Mouse (Mus musculus) intestine, embryonic 16.5 days (tissue): Measurements from ENCODE around the gene Cdc42se2. TPM values are rescaled to one million over a fixed set of nuclear protein-coding genes. Genes with fewer than 3 reads are reported as not detected.

ENCODE experiments used
- ATAC-seq: fragments of 200-750 bp; cut with Nextera tagmentation; 2 replicates; pipeline ENCODE4 v1.8.0; 2017; ENCODE audit warnings: moderate TSS enrichment, moderate library complexity
- H3K27ac ChIP-seq: fragments of 300-500 bp; sonication (generic); 2 replicates; pipeline ENCODE4 v1.5.1; 2014; ENCODE audit warnings: mild to moderate bottlenecking, low read length
- H3K27me3 ChIP-seq: fragments of 300-500 bp; sonication (generic); replicated peaks from 2 replicates; pipeline ENCODE4 v1.6.1; 2014; ENCODE audit warnings: low read length, control low read depth, mixed read lengths; ENCODE audit not compliant: control insufficient read depth, insufficient read depth
- H3K36me3 ChIP-seq: fragments of 300-500 bp; sonication (generic); 2 replicates; pipeline ENCODE4 v1.6.1; 2014; ENCODE audit warnings: low read length, control low read depth; ENCODE audit not compliant: control insufficient read depth, insufficient read depth
- H3K4me1 ChIP-seq: fragments of 300-500 bp; sonication (generic); 2 replicates; pipeline ENCODE4 v1.6.1; 2014; ENCODE audit warnings: low read length, control low read depth, mixed read lengths; ENCODE audit not compliant: control insufficient read depth, insufficient read depth
- H3K4me2 ChIP-seq: fragments of 300-500 bp; sonication (generic); 2 replicates; pipeline ENCODE4 v1.6.1; 2014; ENCODE audit warnings: low read depth, low read length, control low read depth
- H3K4me3 ChIP-seq: fragments of 300-500 bp; sonication (generic); 2 replicates; pipeline ENCODE4 v1.5.1; 2014; ENCODE audit warnings: mild to moderate bottlenecking, low read length
- H3K9ac ChIP-seq: fragments of 300-500 bp; sonication (generic); 2 replicates; pipeline ENCODE4 v1.6.1; 2014; ENCODE audit warnings: low read depth, low read length
- H3K9me3 ChIP-seq: fragments of 300-500 bp; sonication (generic); 2 replicates; pipeline ENCODE4 v1.6.1; 2016; ENCODE audit warnings: low read length, control low read depth; ENCODE audit not compliant: control insufficient read depth
- whole genome bisulfite sequencing: fragments of 180-500 bp; shearing (Covaris S2); extraction: QIAGEN DNeasy Blood & Tissue Kit; methylation state at CpG from one replicate; pipeline ENCODE4 v1.1.7; 2014; 5-methylcytosine and 5-hydroxymethylcytosine counted together
- polyA plus RNA-seq: library from polyadenylated mRNA; unstranded; fragments of >200 nt; fragmentation: Nextera tagmentation; extraction: Ambion mirVana; gene quantifications from 2 replicates; pipeline ENCODE4 v1.2.1, GENCODE M21; 2015

Cdc42se2 gene
- polyA plus RNA-seq, 1 experiment from 2014 or later: 70.0 TPM

DNA sequence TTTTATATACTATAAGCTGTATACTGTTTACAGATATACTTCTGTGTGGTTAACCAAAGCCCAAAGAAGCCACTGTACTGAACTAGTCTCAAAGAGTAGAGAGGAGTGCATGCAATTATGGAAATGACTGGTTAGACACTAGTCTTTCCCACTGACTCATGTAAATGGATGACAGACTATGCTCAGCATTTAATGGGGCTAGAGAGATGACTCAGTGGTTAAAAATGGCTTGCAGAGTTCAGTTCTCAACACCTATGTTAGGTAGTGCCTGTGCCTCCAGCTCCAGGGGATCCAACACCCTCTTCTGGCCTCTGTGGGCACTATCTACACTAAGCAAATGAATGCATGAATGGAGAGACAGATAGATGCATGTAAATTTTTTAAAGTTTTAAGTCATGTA lies 38.6 kb downstream of the Cdc42se2 start:
- Histone ChIP-seq H3K27me3 (no peaks in the 10 kb centered on the region), H3K4me3 (no peak overlapping the region), H3K9me3 (no peaks in the 10 kb centered on the region), H3K4me1 (no peaks in the 10 kb centered on the region), H3K27ac (no peak overlapping the region), H3K4me2 (no peak overlapping the region), H3K9ac (no peak overlapping the region), H3K36me3 (0 out of 2 replicates have a peak, but pooled peaks cover 4% of the 10 kb centered on the region)
- no peak for ATAC-seq

DNA sequence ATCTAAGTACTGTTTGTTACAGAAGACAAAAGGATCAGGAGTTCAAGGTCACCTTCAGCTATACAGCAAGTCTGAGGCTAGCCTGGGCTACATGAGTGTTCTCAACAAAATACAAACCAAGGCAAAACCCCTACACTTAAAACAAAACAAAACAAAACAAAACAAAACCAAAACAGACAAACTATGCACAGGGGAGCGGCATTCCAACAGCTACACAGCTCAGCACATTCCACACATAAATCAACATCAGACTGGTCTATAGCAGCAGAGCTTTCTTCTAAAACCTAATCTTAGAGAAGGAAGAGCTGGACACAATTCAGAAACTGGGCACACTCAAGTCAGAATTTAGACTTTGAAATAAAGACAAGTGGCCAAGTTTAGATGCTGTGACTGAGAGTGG lies 43.2 kb downstream of the Cdc42se2 start:
- Histone ChIP-seq H3K9me3 (no peaks in the 10 kb centered on the region), H3K4me3 (no peak overlapping the region), H3K27me3 (no peaks in the 10 kb centered on the region), H3K4me1 (no peaks in the 10 kb centered on the region), H3K36me3 (peaks cover 8% of the 10 kb centered on the region; the same call in 1 of the 2 replicates), H3K27ac (no peak overlapping the region), H3K4me2 (no peak overlapping the region), H3K9ac (no peak overlapping the region)
- ATAC-seq: no peak
- 84% methylated on average over 1 of the region's 1 CpGs for WGBS

DNA sequence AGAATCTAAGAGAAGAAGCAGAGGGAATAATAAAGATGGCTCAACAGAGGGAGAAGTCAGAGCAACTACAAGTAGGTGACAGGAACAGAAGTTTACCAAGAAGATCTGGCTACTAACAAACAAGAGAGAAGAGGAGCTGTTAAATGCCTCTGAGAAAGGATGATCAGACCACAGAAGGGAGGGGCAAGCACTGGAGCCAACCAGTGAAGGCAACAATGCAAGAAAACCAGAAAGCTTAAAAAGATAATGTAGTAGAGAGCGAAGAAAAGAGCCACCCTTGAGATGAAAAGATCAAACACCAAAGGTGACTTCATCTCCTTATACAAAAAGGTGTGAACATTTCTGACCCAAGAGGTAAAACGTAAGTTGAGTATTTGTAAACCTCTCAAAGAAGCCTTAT lies 46.1 kb downstream of the Cdc42se2 start:
- no peaks in the 10 kb centered on the region for H3K27me3 ChIP-seq
- no peaks in the 10 kb centered on the region for H3K9me3 ChIP-seq
- ATAC-seq: no peak
- 97% methylated on average over 2 of the region's 2 CpGs for WGBS
- peaks cover 9% of the 10 kb centered on the region; the same call in 1 of the 2 replicates for H3K36me3 ChIP-seq
- H3K27ac ChIP-seq: no peak overlapping the region
- no peak overlapping the region for H3K4me3 ChIP-seq
- no peaks in the 10 kb centered on the region for H3K4me1 ChIP-seq
- H3K9ac ChIP-seq: no peak overlapping the region
- no peak overlapping the region for H3K4me2 ChIP-seq

DNA sequence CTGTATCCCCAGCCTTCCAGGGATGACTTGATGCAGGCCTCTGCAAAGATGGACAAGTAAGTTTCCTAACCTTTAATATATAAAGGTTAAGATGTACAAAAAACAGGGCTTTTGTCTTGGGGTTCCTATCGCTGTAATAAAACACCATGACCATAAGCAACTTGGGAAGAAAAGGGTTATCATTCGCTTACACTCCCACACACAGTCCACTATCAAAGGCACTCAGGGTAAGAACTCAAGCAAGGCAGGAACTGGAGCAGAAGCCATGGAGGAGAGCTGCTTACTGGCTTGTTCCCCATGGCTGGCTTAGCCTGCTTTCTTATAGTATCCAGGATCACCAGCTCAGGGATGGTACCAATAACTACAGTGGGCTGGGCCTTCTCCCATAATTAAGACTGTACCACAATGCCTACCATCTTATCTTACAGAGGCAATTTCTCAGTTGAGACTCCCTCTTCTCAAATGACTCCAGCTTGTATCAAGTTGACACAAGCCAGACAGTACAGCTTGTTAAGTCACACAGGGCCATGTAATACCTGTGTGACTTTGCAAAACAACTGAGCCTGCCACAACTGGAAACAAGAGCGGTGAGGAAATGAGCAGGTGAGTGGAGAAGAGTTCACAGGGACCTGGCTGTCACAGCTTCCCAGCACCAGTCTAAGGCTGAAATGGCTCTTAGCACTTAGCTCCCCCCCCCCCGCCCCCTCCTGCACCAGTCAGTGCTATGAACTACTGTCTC lies 48.3 kb downstream of the Cdc42se2 start:
- Histone ChIP-seq H3K4me1 (no peaks in the 10 kb centered on the region), H3K9me3 (no peaks in the 10 kb centered on the region), H3K4me2 (no peak overlapping the region), H3K9ac (no peak overlapping the region), H3K36me3 (peaks cover 9% of the 10 kb centered on the region; the same call in 1 of the 2 replicates), H3K27me3 (no peaks in the 10 kb centered on the region), H3K27ac (no peak overlapping the region), H3K4me3 (no peak overlapping the region)
- WGBS: 94% methylated on average over 4 of the region's 4 CpGs
- ATAC-seq: no peak

DNA sequence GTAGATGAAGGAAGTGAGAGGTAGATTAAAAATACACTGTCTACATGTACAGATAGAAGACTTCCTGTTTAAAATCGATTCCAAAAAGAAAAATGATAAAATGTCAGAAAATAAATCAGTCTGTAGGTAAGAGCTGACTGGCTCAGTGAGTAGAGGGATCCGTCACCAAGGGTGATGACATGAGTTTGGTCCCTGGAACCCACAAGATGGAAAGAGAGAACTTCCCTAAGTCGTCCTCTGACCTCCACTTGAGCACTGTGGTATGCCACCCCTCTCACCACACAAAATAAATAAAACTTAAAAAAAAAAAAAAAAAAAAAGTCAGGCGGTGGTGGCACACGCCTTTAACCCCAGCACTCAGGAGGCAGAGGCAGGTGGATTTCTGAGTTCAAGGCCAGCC lies 50.6 kb downstream of the Cdc42se2 start:
- no peak overlapping the region for H3K27ac ChIP-seq
- H3K4me1 ChIP-seq: no peaks in the 10 kb centered on the region
- H3K36me3 ChIP-seq: peaks cover 9% of the 10 kb centered on the region; the same call in 1 of the 2 replicates
- H3K9ac ChIP-seq: no peak overlapping the region
- no peak overlapping the region for H3K4me3 ChIP-seq
- no peaks in the 10 kb centered on the region for H3K9me3 ChIP-seq
- no peak overlapping the region for H3K4me2 ChIP-seq
- no peaks in the 10 kb centered on the region for H3K27me3 ChIP-seq
- 88% methylated on average over 5 of the region's 5 CpGs for WGBS
- ATAC-seq: no peak

DNA sequence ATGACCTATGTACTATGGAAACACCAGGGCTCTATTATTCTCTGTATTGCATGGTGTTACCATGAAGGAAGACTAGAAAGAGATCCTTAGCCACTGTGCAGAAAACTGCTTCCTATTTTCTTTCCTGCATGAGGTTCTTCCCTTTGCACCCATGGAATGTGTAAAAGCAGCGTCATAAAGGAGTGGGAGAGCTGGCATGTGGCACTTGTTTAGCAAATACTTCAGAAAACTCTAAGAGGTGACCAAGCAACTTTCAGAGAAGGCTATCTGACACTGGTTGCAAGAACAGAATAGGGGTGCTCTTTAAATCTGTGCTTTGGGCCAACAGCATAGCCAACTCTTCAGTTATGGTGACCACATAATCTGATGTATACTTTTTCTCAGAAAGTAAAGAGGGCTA lies 52.4 kb downstream of the Cdc42se2 start:
- H3K9ac ChIP-seq: no peak overlapping the region
- H3K9me3 ChIP-seq: no peaks in the 10 kb centered on the region
- no peaks in the 10 kb centered on the region for H3K4me1 ChIP-seq
- no peaks in the 10 kb centered on the region for H3K27me3 ChIP-seq
- H3K4me3 ChIP-seq: no peak overlapping the region
- no peak overlapping the region for H3K27ac ChIP-seq
- 76% methylated on average over 1 of the region's 1 CpGs for WGBS
- no peak overlapping the region for H3K4me2 ChIP-seq
- H3K36me3 ChIP-seq: peaks cover 9% of the 10 kb centered on the region; the same call in 1 of the 2 replicates
- no peak for ATAC-seq

DNA sequence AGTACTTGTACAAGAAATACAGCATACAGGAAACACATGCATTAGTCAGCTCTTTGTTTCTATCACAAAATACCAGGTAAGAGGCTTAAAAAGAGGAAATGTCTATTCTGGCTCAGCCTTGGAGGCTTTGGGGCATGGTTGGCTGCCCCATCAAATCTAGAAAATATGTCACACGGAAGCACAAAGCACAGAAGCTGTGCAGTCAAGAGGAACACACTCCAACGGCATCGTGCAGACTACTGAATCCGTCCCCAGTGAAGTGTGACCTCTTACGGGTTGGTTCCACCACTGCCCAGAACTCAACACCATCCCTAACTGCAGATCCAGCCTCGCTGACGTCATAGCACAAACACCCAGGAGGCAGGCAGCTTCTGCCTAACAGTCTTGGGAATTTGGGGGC lies 53.9 kb downstream of the Cdc42se2 start:
- H3K4me1 ChIP-seq: no peaks in the 10 kb centered on the region
- H3K9me3 ChIP-seq: no peaks in the 10 kb centered on the region
- H3K27ac ChIP-seq: no peak overlapping the region
- no peak overlapping the region for H3K9ac ChIP-seq
- no peak for ATAC-seq
- H3K4me3 ChIP-seq: no peak overlapping the region
- H3K36me3 ChIP-seq: 0 out of 2 replicates have a peak, but pooled peaks cover 4% of the 10 kb centered on the region
- WGBS: 88% methylated on average over 7 of the region's 7 CpGs
- H3K4me2 ChIP-seq: no peak overlapping the region
- no peaks in the 10 kb centered on the region for H3K27me3 ChIP-seq

DNA sequence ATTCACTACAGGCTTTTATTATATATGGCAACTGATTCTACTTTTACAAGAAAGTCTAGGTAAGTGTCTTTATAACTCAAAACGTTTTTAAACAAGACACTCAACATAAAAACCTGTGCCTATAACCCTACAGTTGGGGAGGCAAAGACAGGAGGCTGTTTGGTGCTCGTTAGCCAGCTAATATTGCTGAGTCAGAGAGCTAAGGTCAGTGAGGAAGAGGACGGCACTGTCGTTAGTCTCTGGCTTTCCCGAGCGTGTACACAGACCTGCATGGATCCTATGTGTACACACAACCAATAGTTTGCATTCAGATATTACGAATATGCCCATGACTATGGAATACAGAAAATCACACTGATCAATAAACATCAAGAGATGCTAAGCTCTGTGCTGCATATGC lies 56.1 kb downstream of the Cdc42se2 start:
- 0 out of 2 replicates have a peak, but pooled peaks cover 9% of the 10 kb centered on the region for H3K36me3 ChIP-seq
- 69% methylated on average over 7 of the region's 7 CpGs for WGBS
- no peak for ATAC-seq
- no peaks in the 10 kb centered on the region for H3K4me1 ChIP-seq
- H3K27me3 ChIP-seq: no peaks in the 10 kb centered on the region
- H3K27ac ChIP-seq: no peak overlapping the region
- H3K4me3 ChIP-seq: no peak overlapping the region
- H3K4me2 ChIP-seq: no peak overlapping the region
- H3K9ac ChIP-seq: no peak overlapping the region
- no peaks in the 10 kb centered on the region for H3K9me3 ChIP-seq

DNA sequence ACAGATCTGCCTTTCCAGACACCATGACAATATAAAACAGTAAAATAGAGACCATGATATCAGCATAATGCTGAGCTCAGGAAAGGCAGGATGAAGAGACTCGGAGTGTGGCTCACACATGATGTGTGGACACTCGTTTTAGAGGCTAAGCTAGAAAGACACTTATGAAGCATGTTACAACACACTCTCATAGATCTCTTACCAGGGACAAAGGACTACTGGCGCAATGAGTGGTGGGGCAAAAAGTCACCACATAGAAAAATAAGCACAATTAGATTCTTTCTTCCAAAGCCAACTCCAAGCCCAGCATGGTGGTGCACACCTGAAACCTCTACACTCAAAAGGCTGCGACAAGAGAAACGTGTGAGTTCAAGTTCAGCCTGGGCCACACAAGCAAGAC lies 56.5 kb downstream of the Cdc42se2 start:
- Histone ChIP-seq H3K4me3 (no peak overlapping the region), H3K9ac (no peak overlapping the region), H3K4me2 (no peak overlapping the region), H3K27me3 (no peaks in the 10 kb centered on the region), H3K36me3 (0 out of 2 replicates have a peak, but pooled peaks cover 11% of the 10 kb centered on the region), H3K27ac (no peak overlapping the region), H3K9me3 (no peaks in the 10 kb centered on the region), H3K4me1 (no peaks in the 10 kb centered on the region)
- no peak for ATAC-seq
- WGBS: 91% methylated on average over 5 of the region's 5 CpGs

DNA sequence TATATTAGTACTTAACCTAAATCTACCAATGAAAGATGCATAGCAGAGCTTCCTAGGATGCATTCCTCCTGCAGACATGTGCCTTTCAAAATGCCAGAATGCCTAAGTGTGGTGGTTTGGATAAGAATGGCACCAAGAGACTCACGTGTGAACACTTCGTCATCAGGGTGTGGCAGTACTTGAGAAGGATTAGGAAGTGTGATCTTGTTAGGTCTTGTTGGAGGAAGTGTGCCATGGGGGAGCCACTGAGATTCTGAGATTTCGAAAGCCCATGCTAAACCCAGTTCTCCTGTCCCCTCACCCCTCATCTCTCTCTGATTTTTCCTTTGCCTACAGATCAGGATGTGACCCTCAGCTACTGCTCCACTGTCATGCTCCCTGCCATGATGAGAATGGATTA lies 58.2 kb downstream of the Cdc42se2 start:
- Histone ChIP-seq H3K4me2 (no peak overlapping the region), H3K9ac (no peak overlapping the region), H3K9me3 (no peaks in the 10 kb centered on the region), H3K36me3 (0 out of 2 replicates have a peak, but pooled peaks cover 11% of the 10 kb centered on the region), H3K4me3 (no peak overlapping the region), H3K27me3 (no peaks in the 10 kb centered on the region), H3K27ac (no peak overlapping the region), H3K4me1 (0 out of 2 replicates have a peak, but pooled peaks cover 5% of the 10 kb centered on the region)
- 93% methylated on average over 3 of the region's 3 CpGs for WGBS
- ATAC-seq: no peak
